Mouse (Mus musculus): ENCODE results near the gene Xpo6.

- TF ChIP-seq MYOG (IDR thresholded peaks at IDR 0.05; ENCODE audit: control insufficient read depth, extremely low read depth, insufficient read length), result no peak
- no peak for TF ChIP-seq CTCF (IDR thresholded peaks at IDR 0.05; ENCODE audit: control insufficient read depth, insufficient read depth, insufficient read length)
- no peak for TF ChIP-seq USF1 (IDR thresholded peaks at IDR 0.05; ENCODE audit: low read depth)
- TF ChIP-seq CEBPB (IDR thresholded peaks at IDR 0.05; ENCODE audit: low read depth), result no peak
- no peak for TF ChIP-seq MAX (IDR thresholded peaks at IDR 0.05)
- TF ChIP-seq MYOD1 (IDR thresholded peaks at IDR 0.05; ENCODE audit: control insufficient read depth, insufficient read length, low read depth), result no peak
Observed at GRCm38 (mm10) chr7:126086321-126086741, 114.0 kb downstream of the Xpo6 start.

Measured in C2C12 (cell line).